Mouse (Mus musculus) lung, adult 2 months (tissue): ENCODE results near the gene Mrpl28.

ENCODE experiments used
- CTCF ChIP-seq: fragments of 200-500 bp; IDR thresholded peaks from 2 replicates; pipeline ENCODE4 v1.5.1; 2011; ENCODE audit warnings: mild to moderate bottlenecking, low read length, control low read depth; ENCODE audit not compliant: insufficient read depth
- POLR2A ChIP-seq: fragments of 200-500 bp; IDR thresholded peaks from 2 replicates; pipeline ENCODE4 v1.6.1; 2011; ENCODE audit warnings: low read depth, mild to moderate bottlenecking, control low read depth, low read length, borderline replicate concordance; ENCODE audit errors: extremely low read depth

- TF ChIP-seq CTCF, result no peak
- TF ChIP-seq POLR2A, result no peak
These were observed 42.4 kb upstream of the Mrpl28 start for GRCm38 (mm10) chr17:26080867-26081266.
